Mouse (Mus musculus): Measurements from ENCODE around the gene Abcb11.
"Not testable (repeated sequence)": the region's sequence is repeated elsewhere in the genome, so short reads cannot be mapped to it uniquely, and the experiment has no call there.

Abcb11 gene

DNA sequence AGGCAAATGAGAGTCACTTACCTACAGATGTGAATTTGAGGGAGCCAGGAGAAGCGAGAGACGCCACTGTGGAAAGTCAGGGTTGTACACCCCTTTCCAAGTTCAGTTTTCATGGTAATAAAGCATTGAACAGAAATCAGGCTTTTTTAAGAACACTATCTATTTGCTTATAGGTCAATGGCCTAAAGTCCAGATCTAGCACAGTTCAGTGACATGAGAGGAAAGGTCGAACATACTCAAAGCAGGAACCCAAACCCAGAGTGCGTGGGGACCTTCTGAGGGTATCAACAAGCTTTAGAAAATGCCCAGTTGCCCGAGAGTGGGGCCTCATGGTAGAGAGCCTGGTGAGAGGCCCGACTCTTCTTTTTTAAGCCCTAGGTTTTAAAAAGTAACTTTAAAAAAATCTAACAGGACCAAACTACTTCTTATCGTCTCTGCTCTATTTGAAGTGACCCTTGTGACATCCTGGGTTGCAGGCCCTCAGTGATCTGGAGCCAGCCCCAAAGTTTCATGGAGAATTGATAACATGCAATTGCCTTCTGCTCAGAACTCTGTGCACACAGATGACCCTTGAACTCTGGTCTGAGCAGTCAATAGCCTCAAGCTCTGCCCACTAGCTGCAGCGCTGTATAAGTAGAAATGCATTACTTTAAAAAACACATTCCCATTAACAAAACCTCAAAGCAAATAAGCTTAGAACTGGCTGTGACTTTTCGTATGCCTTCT, at the start of gene Abcb11:
Abcb11 (minus strand) TSS at position 121 of the 726 bp plus-strand sequence.
- DNase-seq, result no peak

DNA sequence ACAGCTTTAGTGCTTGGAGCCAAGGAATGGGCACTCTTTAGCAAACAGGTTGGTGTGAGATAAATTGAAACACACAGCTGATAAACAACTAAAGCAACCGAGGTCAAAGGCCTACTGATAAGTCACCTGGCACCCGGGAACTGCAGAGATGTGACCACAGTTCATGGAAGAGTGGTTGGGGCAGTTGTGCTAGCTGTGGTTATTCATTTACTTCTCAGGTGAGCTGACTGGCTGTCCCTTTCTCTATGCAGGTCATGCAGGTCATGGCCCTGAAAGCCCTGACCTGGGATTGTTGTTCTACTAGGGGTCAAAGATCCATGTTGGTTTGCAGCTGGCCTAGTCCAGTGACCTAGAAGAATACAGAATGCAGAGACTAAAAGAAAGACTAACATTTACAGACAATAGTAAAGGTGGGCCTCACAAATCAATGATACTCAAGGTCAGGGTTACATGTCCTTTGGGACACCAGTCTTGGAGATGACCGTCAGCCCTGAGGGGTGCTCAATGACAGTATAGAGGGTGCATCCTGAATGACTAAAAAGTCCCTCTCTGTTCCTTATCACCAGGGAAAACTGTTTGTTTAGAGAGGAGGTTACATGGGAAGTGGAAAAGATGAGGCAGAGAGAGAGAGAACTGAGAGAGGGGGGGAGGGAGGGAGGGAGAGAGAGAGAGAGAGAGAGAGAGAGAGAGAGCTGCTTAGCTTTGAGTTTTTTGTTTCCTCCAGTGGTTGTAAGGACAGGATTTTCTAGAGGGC, 43.9 kb upstream of the Abcb11 start:
- DNase-seq, result no peak

DNA sequence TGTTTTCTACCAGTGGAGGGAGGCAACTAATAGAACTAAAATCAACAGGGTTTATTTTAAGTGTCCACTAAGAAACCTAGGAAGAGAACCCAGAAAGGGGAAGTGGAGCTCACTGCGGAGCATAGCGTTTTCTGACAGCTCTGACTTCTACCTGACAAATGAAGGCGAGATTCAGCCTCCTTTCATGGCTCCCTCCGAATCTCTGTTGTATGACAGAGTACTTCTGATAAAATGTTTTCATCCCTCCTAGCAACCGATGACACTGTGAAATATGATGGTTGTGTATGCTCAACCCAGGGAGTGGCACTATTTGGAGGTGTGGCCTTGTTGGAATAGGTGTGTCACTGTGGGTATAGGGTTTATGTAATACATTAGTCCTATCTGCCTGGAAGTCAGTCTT, 40.4 kb upstream of the Abcb11 start:
- DNase-seq, result no peak

DNA sequence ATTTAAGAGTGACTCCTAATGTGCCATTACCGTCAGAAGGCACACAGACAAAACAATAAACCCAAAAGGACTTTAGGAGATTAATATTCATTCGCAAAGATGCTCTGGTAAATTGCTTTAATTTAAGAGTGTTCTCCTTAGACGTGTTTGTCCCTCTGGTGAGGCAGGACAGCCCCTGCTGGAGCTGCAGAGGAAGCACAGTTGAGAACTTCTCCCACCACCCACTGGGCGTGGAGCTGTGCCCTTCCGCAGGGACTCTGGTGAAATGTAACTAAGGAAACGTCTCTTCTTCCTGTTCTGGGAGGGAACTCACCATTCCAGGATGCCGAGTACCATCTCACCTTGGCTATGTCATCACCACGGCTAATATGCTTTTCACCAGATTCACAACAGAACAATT, 39.3 kb upstream of the Abcb11 start:
- DNase-seq, result no peak

DNA sequence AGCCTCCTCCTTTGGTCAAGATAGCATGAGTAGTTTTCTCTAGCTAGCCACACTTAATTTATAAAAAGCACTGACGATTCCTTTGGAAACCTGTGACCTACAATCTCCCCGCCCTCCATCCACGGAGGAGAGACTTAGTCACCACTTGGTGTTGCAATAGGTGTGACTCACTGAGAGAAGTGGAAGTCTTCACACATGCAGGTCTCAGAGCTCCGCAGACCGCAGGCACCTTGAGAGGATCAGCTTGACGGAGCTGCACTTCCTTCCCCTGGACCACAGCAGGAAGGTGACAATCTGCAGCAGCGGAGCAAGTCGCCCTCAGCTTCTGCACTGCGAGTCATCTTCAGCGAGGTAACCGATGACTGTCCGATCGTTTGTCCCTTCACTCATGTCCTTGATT, 37.9 kb upstream of the Abcb11 start, which contains the start of gene Dhrs9:
Dhrs9 (plus strand) TSS at position 165 of the 400 bp plus-strand sequence.
- DNase-seq, result no peak

DNA sequence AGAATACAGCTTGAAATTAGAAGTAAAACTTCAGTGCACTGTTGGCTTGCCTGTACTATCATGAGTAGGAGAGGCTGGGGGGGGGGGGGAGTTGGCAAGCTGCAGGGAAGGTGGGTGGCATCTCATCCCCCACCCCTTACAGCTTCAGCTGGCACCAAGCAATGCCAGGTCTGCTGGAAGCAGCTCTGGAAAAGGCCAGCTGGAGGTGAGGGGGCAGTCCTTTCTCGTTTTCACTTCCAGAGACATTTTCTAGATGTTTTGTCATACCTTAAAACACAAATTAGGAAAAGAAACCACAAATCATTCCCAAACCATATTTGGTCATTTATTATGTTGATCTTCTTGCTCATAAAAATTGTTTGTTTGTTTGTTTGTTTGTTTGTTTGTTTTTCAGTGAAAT, 37.4 kb upstream of the Abcb11 start:
- no peak for DNase-seq

DNA sequence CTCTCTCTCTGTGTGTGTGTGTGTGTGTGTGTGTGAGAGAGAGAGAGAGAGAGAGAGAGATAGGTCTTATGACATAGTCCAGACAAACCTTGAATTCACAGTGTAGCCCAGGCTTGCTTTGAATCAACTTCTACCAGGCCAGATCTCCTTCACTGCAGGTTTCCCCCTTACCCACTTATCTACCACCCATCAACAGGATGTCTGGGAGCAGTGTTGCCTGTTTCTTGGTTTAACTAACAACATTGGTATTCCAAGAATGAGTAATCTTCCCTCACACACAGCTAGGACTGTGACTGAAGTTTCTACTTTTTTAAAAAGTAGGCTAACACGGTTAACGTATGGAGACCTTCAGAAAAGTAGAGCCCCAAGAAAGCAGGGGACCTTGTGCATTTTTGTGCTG, 34.4 kb upstream of the Abcb11 start:
- no peak for DNase-seq

DNA sequence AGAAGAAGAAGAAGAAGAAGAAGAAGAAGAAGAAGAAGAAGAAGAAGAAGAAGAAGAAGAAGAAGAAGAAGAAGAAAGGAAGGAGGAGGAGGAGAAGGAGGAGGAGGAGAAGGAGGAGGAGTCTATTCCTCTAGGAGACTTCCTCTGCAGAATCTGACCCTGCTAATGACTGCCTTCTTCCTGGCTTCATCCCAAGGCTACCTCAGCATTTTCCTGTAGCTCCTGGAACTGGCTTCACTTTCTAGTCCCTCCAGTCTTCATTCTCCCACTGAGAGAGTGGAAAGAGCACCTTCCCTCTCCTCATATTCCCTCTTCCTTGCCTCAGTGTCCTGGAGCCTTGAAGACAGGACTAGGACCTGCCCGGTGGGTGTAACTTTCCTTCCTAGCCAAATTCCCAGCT, 22.9 kb upstream of the Abcb11 start:
- DNase-seq, result no peak

DNA sequence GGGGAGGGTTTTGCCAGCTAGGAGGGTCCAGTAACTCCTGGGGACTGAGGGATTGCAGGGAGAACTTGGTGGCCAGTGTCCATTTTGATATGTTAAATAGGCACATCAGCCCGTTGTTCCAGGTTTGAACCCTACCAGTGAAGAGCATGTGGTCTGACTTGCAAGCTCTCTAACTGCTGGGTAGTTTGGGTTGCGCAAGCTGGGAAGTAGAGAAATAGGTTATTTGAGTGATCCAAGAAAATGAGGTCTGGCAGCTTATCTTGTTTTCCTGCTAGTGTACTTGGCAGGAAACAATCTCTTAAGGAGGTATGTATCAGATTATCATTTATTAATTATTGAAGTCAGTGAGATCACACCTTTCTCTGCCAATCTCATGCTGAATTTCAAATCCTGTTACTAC, 22.4 kb upstream of the Abcb11 start:
- no peak for DNase-seq

DNA sequence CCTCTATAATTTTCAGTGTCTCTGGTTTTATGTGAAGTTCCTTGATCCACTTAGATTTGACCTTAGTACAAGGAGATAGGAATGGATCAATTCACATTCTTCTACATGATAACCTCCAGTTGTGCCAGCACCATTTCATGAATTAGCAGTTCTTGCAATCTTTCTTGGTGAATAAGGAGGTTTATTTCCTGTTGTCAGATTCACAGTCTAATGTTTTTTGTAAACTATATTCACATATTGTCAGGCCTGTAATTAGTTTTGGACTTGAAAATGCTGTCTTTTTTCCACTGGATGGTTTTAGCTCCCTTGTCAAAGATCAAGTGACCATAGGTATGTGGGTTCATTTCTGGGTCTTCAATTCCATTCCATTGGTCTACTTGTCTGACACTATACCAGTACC, 13.0 kb upstream of the Abcb11 start:
- DNase-seq, result not testable (repeated sequence)

DNA sequence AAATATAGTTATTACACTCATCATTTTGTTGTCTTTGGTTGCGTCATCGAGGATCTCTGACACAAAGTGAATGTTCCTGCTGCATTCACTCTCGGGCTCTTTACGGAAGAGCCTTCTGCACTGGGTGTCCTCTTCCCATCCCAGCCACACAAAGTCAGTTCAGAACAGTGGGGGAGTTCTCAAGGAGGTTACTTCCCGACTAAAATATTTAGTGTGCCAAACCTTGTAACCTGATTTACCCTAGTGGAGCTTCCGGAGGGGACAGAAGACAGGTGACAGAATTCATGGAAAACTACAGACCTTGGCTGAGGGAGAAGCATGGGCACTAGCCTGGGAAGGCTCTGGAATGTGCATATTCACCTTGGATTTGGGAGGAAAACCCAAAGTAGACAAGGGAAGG, 910 bp downstream of the Abcb11 start:
- no peak for DNase-seq

DNA sequence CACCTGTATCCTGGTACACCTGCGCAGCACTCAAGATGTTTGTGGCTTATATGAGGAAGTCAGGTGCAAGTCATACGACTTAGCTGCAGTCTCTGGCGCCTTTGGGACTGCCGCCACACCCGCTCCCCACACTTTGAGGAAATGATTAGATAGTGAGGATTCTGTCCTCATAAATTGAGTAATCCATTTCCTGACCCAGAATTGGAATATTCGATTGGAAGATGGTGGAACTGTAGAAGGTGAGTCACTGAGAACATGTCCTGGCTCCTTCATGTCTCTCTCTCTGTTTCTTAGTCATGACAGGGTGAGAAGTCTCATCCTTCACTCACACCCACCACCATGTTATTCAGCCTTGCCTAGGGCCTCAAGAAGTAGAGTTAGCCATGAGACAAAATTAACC, 10.9 kb downstream of the Abcb11 start:
- DNase-seq, result not testable (repeated sequence)

DNA sequence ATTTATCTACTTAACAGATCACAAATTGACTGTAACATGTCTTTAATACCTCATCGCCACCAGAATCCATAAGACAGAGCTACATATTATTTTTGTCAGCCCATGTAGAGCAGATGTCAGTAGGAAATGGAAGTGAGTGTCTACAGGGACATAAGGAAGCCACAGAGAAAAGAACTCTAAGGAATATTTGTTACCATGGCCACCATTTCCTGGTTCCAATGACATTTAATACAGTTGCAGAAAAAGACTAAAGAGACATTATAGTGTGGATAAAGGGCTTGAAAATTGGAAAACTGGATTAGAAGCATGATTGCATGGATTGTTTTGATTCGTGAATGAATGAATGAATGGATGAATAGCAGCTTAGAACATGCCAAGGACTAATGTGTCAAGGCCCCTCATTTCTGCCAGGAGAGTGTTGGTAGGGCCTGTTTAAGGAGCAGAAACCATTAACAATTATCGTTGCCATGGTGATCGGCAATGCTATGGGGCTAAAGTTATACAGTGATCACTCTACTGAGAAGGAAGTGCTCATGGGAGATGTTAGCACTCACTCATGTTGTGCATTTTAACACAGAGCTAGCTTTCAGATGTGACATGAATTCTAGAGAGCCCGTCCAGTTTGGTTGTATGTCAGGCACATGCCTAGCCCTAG, 13.8 kb downstream of the Abcb11 start:
- no peak for DNase-seq

DNA sequence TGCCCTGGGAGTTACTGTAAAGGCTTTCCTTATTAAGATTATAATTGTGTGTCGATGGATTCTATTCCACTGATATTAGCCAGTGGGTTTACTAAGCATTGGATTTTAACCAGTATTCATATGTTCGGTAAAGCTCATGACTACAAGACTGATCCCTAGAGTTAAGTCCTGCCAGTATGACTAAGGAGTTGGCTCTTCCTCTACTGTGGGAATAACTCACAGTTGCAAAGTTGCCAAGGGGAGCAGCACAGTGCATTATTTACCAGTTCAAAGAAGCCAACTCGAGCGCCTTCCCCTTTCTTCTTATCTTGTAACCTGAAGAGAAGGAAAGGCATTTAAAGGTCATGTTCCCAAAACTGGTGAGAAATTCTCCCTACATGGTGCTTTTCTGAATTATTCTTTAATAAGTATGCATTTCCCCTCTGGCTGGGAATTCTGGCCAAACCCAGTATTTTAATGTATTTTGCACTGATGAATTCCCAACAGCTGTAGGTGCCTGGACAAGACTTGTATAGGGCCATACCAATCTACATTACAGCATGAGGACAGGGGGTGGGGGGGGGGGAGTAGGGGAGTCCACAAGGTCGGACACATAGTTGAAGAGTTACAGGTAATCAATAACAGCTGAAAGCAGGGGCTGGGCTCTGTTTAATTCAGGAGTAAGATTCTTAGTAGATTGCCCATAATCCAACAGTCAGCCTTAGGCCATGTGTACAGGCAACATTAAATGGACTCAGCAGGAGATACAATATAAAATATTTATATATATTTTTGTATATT, 17.3 kb downstream of the Abcb11 start:
- DNase-seq, result no peak

DNA sequence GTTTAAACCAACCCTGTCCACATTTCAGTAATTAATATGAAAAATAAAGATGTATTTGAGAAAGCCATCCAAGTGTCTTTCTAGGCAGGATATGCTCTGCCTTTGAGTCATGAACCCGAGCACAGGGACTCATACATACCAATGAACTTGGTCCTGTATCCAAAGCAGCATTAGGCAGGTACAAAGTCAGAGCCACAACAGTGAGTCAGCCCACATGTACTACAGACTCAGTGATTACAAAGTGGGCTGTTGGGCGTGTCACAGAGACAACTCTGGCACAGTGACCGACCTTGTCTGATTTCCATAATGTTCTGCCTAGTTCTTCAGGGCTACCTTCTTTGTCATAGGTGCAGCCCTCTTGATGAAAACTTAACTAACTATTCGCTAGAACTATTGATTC, 19.4 kb downstream of the Abcb11 start:
- no peak for DNase-seq

DNA sequence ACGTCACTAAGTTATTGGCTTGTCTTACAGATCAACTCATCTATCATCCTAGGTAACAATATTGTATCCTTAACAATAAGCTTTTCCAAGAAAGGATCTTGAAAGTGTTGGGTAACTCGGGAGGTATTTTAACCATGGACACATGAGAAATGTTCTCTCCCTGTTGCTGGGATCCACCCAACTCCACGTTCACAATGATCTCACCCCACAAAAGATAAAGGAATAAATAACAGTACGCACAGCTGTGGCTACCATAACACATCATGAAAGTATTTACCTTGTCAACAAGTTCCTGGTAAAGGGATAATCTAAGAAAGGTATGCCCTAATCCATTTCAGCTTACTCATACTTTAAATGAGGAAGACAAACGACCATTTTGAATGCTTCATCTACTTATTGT, 21.0 kb downstream of the Abcb11 start:
- no peak for DNase-seq

DNA sequence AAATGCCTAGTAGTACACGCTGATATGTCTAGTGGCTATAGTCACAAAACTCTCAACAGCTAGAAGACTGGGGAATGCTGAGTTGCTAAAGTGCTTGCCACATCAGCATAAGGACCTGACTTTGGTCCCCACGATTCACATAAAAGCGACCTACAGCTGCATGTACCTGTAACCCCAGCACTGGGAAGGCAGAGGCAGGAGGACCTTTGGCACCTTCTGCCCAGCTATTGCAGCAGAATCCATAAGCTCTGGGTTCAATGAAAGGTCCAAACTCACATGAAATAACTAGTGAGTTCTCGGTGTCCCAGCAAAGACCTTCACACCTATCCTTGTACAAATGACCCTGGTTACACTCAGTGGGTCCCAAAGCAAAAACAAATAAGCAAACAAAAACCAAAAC, 31.1 kb downstream of the Abcb11 start:
- DNase-seq, result no peak

DNA sequence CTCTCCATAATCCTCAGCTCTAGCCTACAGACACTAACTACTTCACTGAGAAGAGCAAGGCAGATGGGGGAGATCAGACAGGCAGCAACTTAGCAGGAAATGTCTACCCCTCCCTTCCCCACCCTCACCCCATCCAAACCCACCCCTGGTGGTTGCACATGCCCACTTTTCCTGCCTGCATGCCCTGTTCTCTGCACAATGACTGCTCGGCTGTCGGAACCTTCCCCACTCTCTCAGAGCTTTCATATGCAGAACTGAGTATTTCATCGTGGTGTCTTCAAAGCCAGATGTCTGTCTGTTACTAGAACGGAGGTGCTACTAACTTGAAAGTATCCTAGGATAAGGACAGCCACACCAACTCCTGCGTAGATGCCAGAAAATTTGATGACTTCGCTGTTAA, 34.3 kb downstream of the Abcb11 start:
- no peak for DNase-seq

DNA sequence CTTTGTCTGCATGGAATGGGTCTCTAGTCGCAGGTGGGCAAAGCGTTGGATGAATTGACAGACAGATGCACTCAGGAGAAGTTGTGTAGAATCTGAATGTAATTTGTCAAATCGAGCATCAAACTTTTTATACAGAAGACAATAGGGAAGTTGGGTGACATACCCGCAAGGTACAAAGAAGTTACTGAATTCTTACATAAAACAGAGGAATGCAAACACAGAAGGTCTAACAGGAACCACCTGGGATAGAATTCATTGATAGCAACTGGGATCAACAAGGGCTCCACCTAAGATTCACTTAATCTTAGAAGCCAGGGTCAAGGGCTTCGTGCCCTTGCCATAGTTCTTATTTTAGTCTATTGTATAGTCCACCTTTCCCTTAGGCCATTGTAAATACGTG, 41.8 kb downstream of the Abcb11 start:
- DNase-seq, result not testable (repeated sequence)

DNA sequence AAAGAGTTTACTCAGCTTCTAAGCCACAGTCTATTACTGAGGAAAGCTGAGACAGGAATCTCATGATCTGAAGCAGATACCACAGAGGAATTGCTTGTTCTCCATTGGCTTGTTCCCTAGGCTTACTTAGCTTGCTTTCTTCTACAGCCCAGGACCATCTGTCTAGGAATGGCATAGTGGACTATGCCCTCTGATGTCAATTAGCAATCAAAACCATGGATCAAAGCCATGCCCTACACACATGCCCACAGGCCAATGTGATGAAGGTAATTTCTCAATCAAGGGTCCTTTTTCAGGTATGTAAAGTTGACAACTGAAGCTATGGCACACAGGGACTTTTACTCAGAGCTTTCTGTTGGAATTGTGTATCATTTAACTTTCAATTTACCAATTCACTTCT, 47.9 kb downstream of the Abcb11 start:
- no peak for DNase-seq

DNA sequence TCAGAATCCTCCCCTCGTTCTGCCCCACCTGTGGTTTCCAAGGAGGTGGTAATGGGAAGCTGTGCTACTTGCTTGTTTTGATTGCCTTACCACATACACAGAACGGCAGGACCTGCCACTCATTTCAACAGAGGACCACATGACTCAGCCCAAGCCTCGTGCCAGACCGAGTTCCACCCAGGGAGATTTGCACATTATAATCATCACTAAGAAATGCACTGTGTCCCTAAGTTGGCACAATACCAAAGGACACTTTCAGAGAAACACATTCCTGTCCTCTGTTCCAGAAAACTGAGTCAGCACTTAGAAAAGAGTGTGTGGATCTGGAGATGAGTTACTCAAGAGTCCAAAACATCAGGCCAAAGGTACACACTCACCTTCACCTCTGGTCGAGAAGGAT, 53.4 kb downstream of the Abcb11 start:
- no peak for DNase-seq

DNA sequence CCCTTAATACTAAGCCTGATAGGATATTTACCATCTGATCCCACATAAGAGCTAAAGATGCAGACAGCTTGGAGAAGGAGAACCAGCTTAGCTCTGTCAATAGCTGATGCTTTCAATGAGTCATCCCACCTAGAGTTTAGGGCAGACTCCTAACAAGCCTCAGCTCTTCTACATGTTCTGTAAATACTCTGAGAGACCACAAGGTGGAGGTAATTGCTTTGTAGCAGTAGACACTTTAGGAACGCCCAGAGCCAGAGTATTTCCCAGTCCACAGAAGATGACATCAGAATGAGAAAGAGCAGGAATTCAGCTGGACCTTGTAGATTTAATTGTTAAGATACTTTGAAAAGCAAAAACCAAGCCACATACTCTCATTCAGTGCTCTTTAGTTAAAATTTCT, 66.5 kb downstream of the Abcb11 start:
- DNase-seq, result no peak

DNA sequence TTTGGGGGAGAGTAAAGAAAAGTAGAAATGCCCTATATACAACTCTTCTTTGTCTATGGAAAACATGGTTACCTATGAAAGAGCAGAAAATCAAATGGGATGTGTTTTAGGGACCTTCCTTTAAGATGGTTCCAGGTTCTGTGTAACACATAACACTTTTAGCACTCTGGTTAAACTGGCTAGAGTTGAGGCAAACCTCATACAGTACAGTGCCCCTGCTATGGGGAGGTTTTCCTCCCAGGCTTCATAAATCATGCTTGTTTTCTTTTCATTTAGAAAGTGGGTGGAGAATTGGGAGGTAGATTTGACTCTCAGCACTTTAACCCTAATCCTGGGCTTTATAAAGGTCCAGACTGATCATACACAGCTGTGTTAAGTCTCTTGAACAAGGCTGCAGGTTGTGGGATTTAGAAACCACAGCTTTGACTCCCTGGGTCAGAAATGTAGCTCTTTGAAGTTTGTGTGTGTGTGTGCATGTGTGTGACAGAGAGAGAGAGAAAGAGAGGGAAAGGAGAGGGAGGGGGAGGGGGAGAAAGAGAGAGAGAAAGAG, 78.3 kb downstream of the Abcb11 start:
- no peak for DNase-seq
